Mouse (Mus musculus) kidney, adult 11 months (tissue): ENCODE measurements at regions not wholly inside any gene's neighbourhood (a gene's known extent, or its start where the extent isn't known, plus 50 kb on each side); places are given as distances from the start of the nearest gene placed in this dataset.
"Not testable (repeated sequence)": the region's sequence is repeated elsewhere in the genome, so short reads cannot be mapped to it uniquely, and the experiment has no call there.

Experiments
- DNase-seq: peaks from one replicate; pipeline ENCODE4 v3.0.0; 2022

DNA sequence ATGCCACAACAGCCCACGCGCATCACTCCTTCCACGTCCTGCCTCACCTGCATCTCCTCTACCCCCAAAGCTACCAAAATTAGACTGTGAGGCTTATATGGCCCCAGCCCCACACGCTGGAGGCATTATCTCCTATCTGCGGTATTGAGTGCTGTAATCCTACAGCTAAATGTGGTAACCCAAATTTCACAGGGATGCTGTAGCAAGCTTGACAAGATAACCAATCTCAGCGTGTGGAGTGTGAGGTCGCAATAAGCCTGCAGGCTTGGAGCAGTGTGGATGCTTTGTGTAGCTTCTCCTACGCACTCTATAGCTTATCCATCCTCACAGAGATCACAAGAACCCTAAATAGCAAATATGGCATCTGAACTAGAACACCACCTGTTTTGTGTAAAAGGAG lies 251.2 kb upstream of the Kcnh8 start:
- DNase-seq = no peak

DNA sequence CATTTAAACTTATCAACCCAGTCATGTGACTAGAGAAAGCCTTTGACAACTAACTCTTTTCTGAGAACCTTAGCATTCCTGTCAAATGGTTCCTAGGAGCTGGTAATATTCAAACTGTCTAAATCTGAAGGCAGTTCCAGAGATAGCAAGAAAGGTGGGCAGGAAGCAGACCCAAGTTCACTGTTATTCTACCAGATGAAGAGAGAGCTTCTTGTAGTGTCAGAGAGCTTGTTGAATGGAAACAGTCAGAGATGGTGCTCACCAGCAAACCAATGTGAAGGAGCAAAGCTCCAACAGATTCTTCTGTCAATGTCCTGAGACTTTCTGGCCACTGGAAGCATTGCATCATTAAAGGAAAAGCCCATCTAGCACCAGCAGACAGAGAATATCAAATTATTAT lies 251.8 kb upstream of the Kcnh8 start:
- DNase-seq = no peak

DNA sequence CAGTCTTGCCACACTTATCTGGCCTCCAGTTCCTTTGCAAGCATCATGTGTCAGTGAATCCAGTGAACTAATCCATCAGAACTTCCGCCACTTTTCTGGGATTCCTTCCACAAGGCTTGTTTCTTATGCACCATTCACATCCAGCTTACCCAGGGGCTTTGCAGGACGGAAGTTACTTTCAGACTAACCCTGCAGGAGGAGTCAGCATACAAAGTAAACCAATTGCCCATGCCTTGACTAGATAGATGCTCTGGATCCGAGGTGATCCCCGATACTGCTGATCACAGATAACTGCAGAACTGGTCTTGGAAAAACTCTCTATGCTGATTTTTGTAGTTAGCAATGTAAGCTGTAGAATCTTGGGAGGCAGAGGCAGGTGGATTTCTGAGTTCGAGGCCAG lies 252.6 kb upstream of the Kcnh8 start:
- no peak for DNase-seq

DNA sequence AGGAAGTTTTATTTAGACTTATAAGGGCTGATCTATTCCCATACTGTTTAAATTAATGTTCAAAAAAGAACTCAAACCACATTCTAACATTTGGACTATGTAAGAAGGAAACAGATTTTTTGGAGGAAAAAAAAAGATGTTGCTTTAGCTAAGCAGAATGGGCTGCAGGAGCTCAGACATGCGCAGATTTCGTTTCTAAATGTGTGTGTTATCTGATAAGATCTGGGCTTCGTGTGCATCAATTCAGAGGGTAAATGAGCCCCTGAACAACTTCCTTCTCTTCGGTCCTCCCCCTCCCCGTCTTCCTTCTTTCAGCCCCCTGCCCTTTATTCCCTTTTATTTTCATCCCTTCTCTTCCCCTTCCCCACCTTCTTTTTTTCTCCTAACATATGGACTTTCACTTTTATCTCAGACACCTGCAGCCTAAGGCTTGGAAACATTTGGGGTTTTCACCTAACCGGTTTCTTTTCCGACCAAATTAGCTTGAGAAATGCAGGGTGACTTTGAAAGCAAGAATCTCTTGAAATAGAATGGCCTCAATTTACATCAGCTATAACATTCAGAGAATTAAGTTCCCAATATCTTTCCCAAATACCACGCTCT lies 253.9 kb upstream of the Kcnh8 start:
- no peak for DNase-seq

DNA sequence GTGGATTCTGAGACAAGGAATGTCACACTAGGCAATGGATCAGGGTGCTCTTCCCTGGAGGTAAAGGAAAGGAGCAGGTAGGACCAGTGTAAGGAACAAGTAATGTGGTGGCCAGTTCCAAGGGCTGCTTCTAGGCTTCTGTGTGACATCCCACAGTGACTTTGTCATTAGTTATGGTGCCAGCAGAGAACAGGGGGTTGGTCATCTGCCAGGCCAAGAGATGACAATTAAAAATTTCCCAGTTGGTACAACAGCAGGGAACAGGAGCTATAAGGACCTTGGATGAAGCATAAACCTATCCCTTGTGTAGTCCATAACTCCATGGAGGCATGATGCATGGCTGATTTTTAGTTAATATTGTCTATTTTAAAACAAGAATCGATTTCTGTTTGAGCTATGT lies 281.9 kb upstream of the Kcnh8 start:
- DNase-seq = no peak

DNA sequence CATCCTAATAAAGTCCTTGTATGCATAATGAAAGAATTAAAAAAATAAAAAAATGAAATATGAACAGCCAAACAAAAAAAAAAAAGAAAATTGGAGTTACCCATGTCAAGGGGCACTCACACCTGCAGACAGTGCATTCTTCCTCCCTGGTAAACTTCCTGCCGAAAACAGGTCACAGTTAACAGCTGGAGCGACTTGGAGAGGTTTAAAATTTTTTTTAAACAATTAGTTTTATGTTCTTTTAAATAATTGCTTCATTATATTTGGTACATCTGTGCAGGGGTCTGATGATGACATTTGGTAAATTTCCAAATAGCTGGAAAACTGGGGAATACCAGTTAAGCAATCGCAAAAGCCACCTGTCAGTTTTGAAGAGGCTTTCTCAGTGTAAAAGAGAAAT lies 285.5 kb upstream of the Kcnh8 start:
- no peak for DNase-seq

DNA sequence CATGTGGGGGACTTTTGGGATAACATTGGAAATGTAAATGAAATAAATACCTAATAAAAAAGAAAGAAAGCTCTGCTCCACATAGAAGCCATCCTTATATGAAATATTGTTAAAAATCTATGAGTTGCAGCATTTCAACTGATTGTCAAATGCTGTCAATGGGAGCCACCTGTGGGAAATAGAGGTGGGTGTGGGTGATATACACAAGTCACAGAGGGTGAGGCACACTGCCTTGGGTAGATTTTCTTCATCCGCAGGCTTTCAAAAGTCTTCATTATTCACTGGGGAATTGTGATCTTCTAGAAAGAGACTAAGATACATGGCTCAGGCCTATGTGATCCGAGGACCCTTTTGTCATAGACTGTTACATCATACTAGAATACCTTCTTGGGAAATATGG lies 286.6 kb upstream of the Kcnh8 start:
- DNase-seq = no peak

DNA sequence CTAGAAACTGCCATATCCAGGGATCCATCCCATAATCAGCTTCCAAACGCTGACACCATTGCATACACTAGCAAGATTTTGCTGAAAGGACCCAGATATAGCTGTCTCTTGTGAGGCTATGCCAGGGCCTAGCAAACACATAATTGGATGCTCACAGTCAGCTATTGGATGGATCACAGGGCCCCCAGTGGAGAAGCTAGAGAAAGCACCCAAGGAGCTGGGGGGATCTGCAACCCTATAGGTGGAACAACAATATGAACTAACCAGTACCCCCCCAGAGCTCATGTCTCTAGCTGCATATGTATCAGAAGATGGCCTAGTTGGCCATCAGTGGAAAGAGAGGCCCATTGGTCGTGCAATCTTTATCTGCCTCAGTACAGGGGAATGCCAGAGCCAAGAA lies 287.1 kb upstream of the Kcnh8 start:
- DNase-seq = not testable (repeated sequence)

DNA sequence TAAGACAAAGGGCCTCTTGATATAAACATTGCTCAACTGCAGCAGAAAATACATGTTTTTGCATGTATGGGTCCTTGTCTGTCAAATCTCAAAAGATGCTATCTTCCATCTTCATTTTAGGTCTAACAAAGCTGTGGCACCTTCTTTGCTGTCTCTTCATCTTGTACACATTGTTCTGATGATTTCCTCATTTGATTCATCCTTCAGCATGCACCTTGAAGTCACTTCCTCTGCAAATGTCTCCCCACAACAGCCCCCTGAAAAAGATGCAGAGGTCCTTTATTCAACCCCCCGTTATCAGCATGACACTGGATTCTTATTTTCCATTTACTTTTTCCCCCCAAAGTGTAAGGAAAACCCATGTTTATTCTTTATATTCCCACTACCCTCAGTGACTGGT lies 290.5 kb upstream of the Kcnh8 start:
- DNase-seq = no peak

DNA sequence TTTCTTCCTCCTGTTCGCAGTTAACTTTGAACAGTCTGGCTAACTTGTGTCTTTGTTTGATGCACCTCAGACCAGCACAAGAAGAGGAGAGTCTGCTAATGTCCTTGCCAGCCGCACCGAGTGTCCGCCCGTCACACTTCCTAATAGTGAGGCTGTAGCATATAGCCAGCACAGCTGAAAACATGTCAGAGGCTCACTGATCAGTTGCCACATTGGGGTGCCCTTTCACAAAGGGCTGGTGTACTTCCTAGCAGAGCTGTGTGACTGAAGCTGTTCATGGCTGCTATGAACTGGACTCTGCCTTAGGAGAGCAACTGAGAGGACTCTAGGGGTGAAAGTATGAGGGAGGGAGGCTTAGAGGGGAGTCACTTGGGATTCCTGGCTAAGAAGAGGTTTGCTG lies 293.7 kb upstream of the Kcnh8 start:
- DNase-seq = no peak

DNA sequence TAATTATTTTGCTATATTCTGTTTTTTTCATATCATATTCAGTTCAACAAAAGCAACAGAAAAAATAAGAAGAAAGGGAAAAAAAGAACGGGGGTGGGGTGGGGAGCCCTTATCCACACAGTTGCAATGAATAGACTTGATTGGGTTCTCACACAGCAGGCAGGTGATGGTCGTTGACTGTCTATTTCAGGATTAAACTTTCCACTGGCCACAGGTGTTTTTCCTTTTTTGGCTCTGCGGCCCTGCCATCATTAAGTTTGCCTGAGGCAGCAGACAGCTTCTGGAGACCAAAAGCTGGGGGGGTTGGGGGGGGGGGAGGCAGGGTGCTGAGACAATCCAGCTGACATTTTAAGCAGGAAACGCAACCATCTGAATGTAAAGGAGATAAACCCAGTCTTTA lies 298.4 kb upstream of the Kcnh8 start:
- no peak for DNase-seq

DNA sequence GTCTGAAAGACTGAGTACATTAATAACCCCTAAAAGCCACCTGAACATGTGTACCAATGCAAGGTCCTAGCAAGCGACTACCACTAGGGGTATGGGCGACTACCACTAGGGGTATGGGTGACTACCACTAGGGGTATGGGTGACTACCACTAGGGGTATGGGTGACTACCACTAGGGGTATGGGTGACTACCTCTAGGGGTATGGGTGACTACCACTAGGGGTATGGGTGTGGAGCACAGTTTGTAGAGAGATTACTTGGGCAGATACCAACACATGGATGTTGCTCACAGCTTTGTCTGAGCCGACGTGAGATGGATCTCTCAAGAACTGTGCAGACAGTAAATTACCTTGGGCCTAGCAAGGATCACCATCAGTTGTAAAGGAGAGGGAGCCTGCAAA lies 299.2 kb upstream of the Kcnh8 start:
- DNase-seq = no peak

DNA sequence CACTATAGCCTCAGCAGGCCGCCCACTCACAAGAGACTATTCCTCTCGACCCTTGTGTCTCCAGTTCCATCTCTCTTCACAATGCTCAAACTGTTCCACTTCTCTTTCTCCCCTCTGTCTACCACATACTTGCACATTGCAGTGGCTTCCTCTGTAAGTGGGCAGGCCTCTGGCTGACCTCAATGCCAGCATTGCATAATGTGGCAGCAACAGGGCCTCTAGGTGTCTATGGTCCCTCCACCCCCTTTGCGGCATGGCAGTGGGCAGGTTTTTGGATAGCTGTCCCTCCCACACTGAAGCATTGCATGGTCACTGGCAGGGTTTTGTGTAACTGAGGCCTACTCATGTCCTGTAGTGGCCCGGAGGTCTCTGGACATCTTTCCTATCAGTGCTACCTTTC lies 302.7 kb upstream of the Kcnh8 start:
- no peak for DNase-seq

DNA sequence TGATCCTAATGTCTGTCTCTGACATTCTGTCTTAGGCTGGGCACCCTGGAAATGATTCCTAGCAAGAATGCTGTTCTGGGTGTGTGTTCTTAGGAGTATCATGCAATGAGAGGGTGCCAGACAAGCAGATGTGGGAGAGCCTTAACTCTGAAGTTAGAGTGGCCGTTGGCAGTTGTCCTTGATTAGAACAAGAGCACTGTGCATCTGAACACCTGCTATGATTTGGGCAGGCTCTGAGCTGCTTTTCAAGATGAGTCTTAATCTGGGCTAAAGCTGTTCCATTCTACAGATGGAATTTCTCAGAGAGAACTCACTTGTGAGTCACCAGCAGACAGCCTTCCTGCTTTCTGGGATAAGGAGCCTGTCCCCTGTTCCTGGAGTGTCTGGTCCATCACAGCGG lies 317.1 kb upstream of the Kcnh8 start:
- no peak for DNase-seq

DNA sequence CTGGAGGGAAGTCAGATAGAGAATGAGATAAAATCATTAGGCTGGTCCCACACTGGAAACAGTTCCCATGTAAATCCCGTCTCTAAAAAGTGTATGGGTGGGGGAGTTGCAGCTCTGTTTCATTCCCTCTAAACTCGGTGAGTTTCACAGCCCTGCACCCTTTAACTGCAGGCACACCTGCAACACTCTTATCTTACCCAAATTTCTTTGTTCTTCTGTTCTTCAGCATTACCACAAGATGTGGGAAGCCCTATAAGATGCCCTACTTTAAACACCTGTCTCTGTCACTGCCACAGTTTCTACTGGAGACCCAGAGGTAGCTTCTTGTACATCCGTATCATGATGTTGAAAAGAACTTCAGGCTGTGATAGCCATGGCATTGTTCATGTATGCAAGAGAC lies 320.2 kb upstream of the Kcnh8 start:
- no peak for DNase-seq

DNA sequence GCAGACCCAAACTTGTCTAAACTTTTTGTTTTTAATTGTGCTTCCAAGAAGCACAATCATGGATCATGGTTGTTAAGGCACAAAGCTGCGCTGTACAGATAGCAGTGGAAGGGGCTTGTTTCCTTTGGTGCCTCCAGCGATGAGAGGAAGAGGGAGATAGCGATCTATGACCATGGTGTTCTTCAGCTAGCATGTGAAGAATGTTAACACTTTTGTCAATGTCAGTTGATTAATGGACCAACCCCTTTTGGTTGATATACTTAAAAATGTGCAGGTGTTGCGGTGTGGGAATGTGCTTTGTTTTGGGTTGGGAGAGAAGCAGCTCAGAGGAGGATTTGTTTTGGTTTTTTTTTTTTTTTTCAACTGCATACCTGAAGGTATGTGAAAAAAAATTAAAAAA lies 324.0 kb upstream of the Kcnh8 start:
- DNase-seq = no peak

DNA sequence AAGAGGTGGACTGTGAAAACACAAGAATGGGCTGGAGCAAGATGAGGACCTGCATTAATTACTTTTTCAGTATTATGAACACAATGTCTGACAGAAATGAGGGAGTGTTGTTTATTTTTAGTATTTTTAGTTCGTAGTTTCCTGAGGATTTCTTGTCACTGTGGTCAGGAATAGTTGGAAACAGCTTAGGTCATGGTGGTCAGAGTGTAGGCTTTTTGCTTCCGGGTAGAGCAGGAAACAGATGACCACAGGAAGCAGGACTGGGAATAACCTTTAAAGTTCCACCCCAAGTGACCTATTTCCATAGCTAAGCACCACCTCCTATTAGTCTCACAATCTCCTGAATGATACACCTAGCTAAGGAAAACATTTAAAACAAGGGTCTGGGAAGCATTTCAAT lies 333.7 kb upstream of the Kcnh8 start:
- DNase-seq = no peak

DNA sequence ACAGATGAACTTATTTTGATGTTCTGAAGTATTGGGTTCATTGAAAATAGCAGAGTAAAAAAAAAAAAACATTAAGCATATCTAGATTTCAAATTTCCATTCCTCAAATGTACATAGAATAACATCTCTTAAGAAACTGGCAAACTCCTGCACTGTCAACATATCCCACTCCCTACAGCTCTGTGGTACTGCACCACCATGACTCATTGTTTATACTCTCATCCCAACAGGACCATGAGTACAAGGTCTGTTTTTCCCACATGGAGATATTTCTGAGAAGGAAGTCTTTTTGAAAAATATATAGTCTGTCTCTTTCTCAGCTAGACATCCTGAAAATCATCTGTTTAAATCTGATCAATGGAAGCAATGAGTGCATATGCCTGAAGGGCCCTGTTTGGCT lies 351.2 kb upstream of the Kcnh8 start:
- DNase-seq = no peak

DNA sequence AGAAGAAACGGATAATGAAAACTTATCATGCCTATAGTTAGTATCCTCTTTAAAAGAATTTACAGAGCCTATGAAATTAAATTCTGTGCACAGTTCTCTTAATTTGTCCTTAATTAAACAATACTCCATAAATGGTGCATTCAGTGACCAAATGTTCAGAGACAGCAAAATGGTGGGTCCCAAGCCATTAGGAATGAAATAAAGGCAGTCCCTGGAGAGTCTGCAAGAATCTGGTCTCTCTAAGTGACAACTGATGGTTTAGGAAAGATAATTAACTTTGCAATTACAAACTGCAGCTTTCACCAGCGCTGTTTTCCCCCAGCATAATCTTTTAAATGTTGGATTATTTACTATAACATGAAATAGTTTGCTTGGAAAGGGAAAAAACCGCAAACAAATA lies 376.9 kb upstream of the Kcnh8 start:
- DNase-seq = no peak

DNA sequence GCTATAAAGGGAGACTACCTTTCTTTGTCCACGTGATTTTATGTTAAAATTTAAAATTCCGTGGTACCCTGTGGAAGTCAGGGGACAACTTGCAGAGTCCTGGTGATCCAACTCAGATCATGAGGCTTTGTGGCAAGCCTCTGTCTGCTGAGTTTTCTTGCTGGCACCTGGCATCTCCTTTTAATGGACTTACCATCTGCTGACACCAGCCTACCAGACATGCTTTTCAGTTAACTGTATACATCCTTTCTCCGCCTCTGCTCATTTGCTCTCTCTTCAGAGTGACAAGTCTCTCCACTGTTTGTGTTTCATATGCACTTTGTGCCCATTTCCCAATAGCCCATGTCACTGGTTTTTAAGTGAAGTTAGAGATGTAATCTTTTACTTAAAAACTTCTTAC lies 382.1 kb upstream of the Kcnh8 start:
- DNase-seq = no peak

DNA sequence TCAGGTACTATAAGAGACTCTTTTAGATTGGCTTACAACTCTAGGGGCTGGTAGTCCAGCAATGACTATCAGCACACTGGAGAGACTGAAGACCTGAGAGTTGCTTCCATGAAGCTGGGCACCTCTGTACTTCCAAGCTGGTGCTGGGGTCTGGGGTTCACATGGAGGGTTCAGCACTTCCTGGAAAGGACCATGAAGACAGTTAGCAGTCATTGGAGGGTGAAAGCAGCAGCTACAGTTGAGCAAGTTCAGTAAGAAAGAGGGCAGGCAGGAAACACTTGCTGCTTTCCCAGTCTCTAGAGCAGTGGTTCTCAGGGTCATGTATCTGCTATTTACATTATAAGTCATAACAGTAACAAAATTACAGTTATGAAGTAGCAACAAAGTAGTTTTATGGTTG lies 384.3 kb upstream of the Satb1 start:
- DNase-seq = no peak

DNA sequence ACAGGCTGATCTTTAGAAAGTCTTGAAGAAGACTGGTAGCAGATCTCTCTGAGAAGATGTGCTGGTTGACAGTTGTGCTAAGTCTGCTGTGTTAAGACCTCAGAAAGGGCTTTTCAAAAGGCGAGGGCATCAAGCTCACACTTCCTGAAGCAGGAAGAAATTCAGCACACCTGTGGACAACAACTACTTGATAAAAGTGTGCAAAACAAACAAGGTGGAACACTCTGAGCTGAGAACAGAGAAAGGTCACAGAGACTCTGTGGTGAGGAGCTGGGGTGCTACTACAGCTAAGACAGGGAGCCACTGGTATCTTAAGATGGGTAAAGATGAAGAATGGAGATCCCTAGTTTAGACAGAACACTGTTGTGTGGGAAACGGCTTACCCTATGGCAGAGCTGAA lies 379.9 kb upstream of the Satb1 start:
- no peak for DNase-seq

DNA sequence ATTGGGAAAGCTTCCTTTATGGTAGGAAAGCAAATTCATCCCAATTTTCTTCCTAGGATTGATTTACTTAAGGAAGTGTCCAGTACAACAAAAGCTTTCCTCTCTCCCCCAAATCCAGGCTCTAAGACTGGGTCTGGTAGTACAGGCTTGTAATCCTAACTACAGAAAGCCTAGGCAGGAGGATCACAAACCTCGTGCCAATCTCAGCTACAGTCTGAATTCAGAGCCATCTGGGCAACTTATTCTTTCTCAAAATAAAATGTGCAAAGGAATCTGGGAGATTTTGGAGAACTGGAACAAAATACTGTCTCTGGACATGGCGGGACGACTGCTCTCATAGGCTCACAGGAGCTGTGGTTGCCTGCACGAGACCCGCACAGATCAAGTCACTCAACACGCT lies 377.4 kb upstream of the Satb1 start:
- no peak for DNase-seq

DNA sequence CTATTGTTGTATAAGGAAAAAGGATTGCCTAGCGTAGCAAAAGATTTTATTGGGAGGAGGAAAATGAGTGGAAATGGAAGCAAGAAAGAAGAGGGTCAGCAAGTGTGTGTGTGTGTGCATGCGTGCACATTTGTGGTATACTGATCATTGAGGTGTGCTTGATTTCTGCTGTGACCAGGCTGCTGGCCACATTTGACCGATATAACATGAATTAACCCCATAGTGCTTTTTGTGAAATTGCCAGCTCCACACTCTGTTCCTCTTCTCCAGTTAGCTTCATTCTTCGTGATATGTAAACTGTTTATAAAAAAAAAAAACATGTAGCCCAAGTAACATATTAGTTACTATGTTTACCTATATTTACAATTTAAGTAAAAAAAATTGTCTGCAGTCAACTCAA lies 364.6 kb upstream of the Satb1 start:
- DNase-seq = no peak

DNA sequence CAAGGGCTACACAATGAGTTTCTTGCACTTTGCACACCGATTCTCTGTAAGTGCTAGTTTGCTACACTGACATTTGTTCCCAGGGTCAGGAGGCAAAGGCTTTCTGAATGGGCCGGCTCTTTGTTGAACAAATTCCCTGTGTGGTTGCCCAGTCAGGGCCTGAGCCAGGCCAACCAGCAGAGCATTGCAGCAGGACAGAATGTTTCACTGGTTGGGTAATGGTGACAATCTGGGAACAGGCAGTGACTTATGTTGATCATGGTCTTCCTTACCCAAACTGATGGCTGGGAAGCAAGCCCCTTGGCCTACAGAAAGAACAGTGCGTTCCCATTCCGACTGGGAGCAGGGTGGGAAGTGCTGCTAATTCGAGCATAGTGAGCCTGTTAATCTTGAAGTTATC lies 363.7 kb upstream of the Satb1 start:
- DNase-seq = no peak

DNA sequence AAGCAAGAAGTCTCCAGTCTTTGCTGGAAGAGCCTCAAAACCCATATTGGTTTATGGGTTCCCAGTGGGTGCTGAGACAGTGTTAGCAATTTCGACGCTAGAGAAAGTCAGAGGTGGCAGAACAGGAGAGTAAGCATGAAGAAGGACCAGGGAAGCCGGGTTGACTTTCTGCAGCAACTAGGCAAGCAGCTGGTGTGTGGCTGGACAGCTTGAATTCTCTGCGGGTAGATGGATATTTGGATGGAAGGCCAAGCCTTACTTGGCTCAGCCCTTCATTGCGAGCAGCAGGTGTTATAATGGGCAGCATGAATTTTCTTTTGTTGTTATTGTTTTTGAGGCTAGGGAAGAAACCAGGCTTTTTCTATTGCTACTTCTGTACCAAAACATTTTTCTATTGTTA lies 362.7 kb upstream of the Satb1 start:
- no peak for DNase-seq
